Mouse (Mus musculus) embryonic facial prominence, embryonic 10.5 days (tissue): ENCODE measurements around the gene Kdf1. TPM values are rescaled to one million over a fixed set of nuclear protein-coding genes. Genes with fewer than 3 reads are reported as not detected.

Experiments
- DNase-seq: peaks from one replicate; pipeline ENCODE4 v3.0.0-alpha.2; 2017; ENCODE audit warnings: low spot score
- H3K27ac ChIP-seq: fragments of 300-500 bp; sonication (generic); replicated peaks from 2 replicates; pipeline ENCODE4 v1.5.1; 2016; ENCODE audit warnings: mild to moderate bottlenecking
- H3K27me3 ChIP-seq: fragments of 300-500 bp; sonication (generic); replicated peaks from 2 replicates; pipeline ENCODE4 v1.6.1; 2016; ENCODE audit warnings: low read depth, mild to moderate bottlenecking; ENCODE audit not compliant: poor library complexity, severe bottlenecking
- H3K36me3 ChIP-seq: fragments of 300-500 bp; sonication (generic); replicated peaks from 2 replicates; pipeline ENCODE4 v1.6.1; 2016; ENCODE audit warnings: mild to moderate bottlenecking, moderate library complexity
- H3K4me1 ChIP-seq: fragments of 300-500 bp; sonication (generic); 2 replicates; pipeline ENCODE4 v1.6.1; 2016
- H3K4me3 ChIP-seq: fragments of 300-500 bp; sonication (generic); 2 replicates; pipeline ENCODE4 v1.5.1; 2016; ENCODE audit warnings: mild to moderate bottlenecking, moderate library complexity
- H3K9me3 ChIP-seq: fragments of 300-500 bp; sonication (generic); 2 replicates; pipeline ENCODE4 v1.6.1; 2016; ENCODE audit warnings: mild to moderate bottlenecking
- WGBS: fragments of 180-500 bp; shearing (Covaris S2); methylation state at CpG from one replicate; pipeline ENCODE4 v1.1.7; 2016; 5-methylcytosine and 5-hydroxymethylcytosine counted together
- polyA plus RNA-seq: library from polyadenylated mRNA; unstranded; fragments of >200 nt; fragmentation: Nextera tagmentation; extraction: Ambion mirVana; gene quantifications from 2 replicates; pipeline ENCODE4 v1.2.1, GENCODE M21; 2016

The Kdf1 gene
- polyA plus RNA-seq, 1 experiment from 2014 or later, result 13.6 TPM

- no peak overlapping the region for H3K27ac ChIP-seq
- DNase-seq, result no peak
- H3K4me1 ChIP-seq, result no peaks in the 10 kb centered on the region
- no peak overlapping the region for H3K4me3 ChIP-seq
- H3K9me3 ChIP-seq, result no peaks in the 10 kb centered on the region
- no peaks in the 10 kb centered on the region for H3K27me3 ChIP-seq
- WGBS, result 93% methylated on average over 5 of the region's 5 CpGs
- H3K36me3 ChIP-seq, result peaks cover 100% of the 10 kb centered on the region
Measured at GRCm38 (mm10) chr4:133536652-133537051, 17.9 kb downstream of the Kdf1 start.

- Histone ChIP-seq H3K9me3 (no peaks in the 10 kb centered on the region), H3K36me3 (peaks cover 38% of the 10 kb centered on the region), H3K4me1 (peaks cover 23% of the 10 kb centered on the region), H3K27me3 (no peaks in the 10 kb centered on the region), H3K4me3 (peak within 1 kb of the TSS; percentile 97), H3K27ac (peak within 1 kb of the TSS; percentile 92)
- under 1% methylated on average over 77 of the region's 77 CpGs for WGBS
- peak; percentile 98 for DNase-seq
Measured at GRCm38 (mm10) chr4:133545272-133546231, 26.8 kb downstream of the Kdf1 start, which contains the start of gene Nudc. Nudc (minus strand) TSS chr4:133545996.

- no peaks in the 10 kb centered on the region for H3K36me3 ChIP-seq
- H3K27ac ChIP-seq, result no peak overlapping the region
- H3K4me1 ChIP-seq, result peaks cover 7% of the 10 kb centered on the region
- peaks cover 27% of the 10 kb centered on the region for H3K27me3 ChIP-seq
- no peak for DNase-seq
- WGBS, result 86% methylated on average over 1 of the region's 1 CpGs
- no peak overlapping the region for H3K4me3 ChIP-seq
- H3K9me3 ChIP-seq, result no peaks in the 10 kb centered on the region
Measured at GRCm38 (mm10) chr4:133552029-133552428, 33.3 kb downstream of the Kdf1 start.

GRCm38 (mm10) chr4:133552768-133553447, 34.1 kb downstream of the Kdf1 start, which contains the start of gene Nr0b2:
Nr0b2 (plus strand) TSS chr4:133553376.
- no peak for DNase-seq
- no peak within 1 kb of the TSS for H3K4me3 ChIP-seq
- WGBS, result 74% methylated on average over 10 of the region's 10 CpGs
- H3K9me3 ChIP-seq, result no peaks in the 10 kb centered on the region
- no peaks in the 10 kb centered on the region for H3K36me3 ChIP-seq
- peaks cover 15% of the 10 kb centered on the region for H3K4me1 ChIP-seq
- H3K27me3 ChIP-seq, result peaks cover 27% of the 10 kb centered on the region
- H3K27ac ChIP-seq, result no peak within 1 kb of the TSS

GRCm38 (mm10) chr4:133553448-133554330, 34.9 kb downstream of the Kdf1 start:
- H3K27me3 ChIP-seq, result peaks cover 27% of the 10 kb centered on the region
- peaks cover 15% of the 10 kb centered on the region for H3K4me1 ChIP-seq
- DNase-seq, result no peak
- no peak overlapping the region for H3K27ac ChIP-seq
- H3K36me3 ChIP-seq, result no peaks in the 10 kb centered on the region
- no peaks in the 10 kb centered on the region for H3K9me3 ChIP-seq
- no peak overlapping the region for H3K4me3 ChIP-seq
- 78% methylated on average over 19 of the region's 19 CpGs for WGBS

GRCm38 (mm10) chr4:133557041-133557717, 38.4 kb downstream of the Kdf1 start:
- Histone ChIP-seq H3K27ac (no peak overlapping the region), H3K4me3 (no peak overlapping the region), H3K36me3 (no peaks in the 10 kb centered on the region), H3K4me1 (peaks cover 15% of the 10 kb centered on the region), H3K9me3 (no peaks in the 10 kb centered on the region), H3K27me3 (peaks cover 16% of the 10 kb centered on the region)
- DNase-seq, result no peak
- WGBS, result 27% methylated on average over 10 of the region's 10 CpGs

GRCm38 (mm10) chr4:133559846-133560245, 41.1 kb downstream of the Kdf1 start:
- no peaks in the 10 kb centered on the region for H3K36me3 ChIP-seq
- peaks cover 6% of the 10 kb centered on the region; the same call in 1 of the 2 replicates for H3K27me3 ChIP-seq
- 82% methylated on average over 4 of the region's 4 CpGs for WGBS
- no peak overlapping the region for H3K27ac ChIP-seq
- no peak overlapping the region for H3K4me3 ChIP-seq
- H3K4me1 ChIP-seq, result peaks cover 9% of the 10 kb centered on the region
- no peak for DNase-seq
- peaks cover 5% of the 10 kb centered on the region; the same call in 1 of the 2 replicates for H3K9me3 ChIP-seq

- no peaks in the 10 kb centered on the region for H3K27me3 ChIP-seq
- no peak overlapping the region for H3K27ac ChIP-seq
- no peak for DNase-seq
- peaks cover 9% of the 10 kb centered on the region for H3K4me1 ChIP-seq
- H3K9me3 ChIP-seq, result peaks cover 5% of the 10 kb centered on the region; the same call in 1 of the 2 replicates
- 78% methylated on average over 4 of the region's 4 CpGs for WGBS
- H3K4me3 ChIP-seq, result no peak overlapping the region
- no peaks in the 10 kb centered on the region for H3K36me3 ChIP-seq
Measured at GRCm38 (mm10) chr4:133561622-133562021, 42.9 kb downstream of the Kdf1 start.

- H3K36me3 ChIP-seq, result no peaks in the 10 kb centered on the region
- no peak overlapping the region for H3K4me3 ChIP-seq
- H3K27ac ChIP-seq, result no peak overlapping the region
- no peaks in the 10 kb centered on the region for H3K27me3 ChIP-seq
- DNase-seq, result no peak
- H3K4me1 ChIP-seq, result no peaks in the 10 kb centered on the region
- 82% methylated on average over 11 of the region's 11 CpGs for WGBS
- peaks cover 5% of the 10 kb centered on the region; the same call in 1 of the 2 replicates for H3K9me3 ChIP-seq
Measured at GRCm38 (mm10) chr4:133563123-133563571, 44.4 kb downstream of the Kdf1 start.

GRCm38 (mm10) chr4:133567251-133567650, 48.5 kb downstream of the Kdf1 start:
- WGBS, result 26% methylated on average over 8 of the region's 8 CpGs
- H3K27me3 ChIP-seq, result no peaks in the 10 kb centered on the region
- no peak overlapping the region for H3K4me3 ChIP-seq
- peaks cover 5% of the 10 kb centered on the region; the same call in 1 of the 2 replicates for H3K9me3 ChIP-seq
- DNase-seq, result no peak
- no peaks in the 10 kb centered on the region for H3K36me3 ChIP-seq
- no peak overlapping the region for H3K27ac ChIP-seq
- H3K4me1 ChIP-seq, result 0 out of 2 replicates have a peak, but pooled peaks cover 4% of the 10 kb centered on the region

- Histone ChIP-seq H3K27ac (no peak overlapping the region), H3K9me3 (peaks cover 2% of the 10 kb centered on the region; the same call in 1 of the 2 replicates), H3K36me3 (no peaks in the 10 kb centered on the region), H3K4me1 (peaks cover 10% of the 10 kb centered on the region), H3K4me3 (no peak overlapping the region), H3K27me3 (no peaks in the 10 kb centered on the region)
- DNase-seq, result no peak
- 79% methylated on average over 10 of the region's 10 CpGs for WGBS
Measured at GRCm38 (mm10) chr4:133569291-133570065, 50.7 kb downstream of the Kdf1 start.
